Mouse (Mus musculus) urinary bladder, postnatal 4 days (tissue): ENCODE data around the gene Ugcg.

Source experiments
- DNase-seq, 2 experiments: peaks; one replicate each; pipeline ENCODE4 v3.0.0; 2021 to 2022; ENCODE audit warnings: low spot score in 2 of 2

Ugcg gene

DNA sequence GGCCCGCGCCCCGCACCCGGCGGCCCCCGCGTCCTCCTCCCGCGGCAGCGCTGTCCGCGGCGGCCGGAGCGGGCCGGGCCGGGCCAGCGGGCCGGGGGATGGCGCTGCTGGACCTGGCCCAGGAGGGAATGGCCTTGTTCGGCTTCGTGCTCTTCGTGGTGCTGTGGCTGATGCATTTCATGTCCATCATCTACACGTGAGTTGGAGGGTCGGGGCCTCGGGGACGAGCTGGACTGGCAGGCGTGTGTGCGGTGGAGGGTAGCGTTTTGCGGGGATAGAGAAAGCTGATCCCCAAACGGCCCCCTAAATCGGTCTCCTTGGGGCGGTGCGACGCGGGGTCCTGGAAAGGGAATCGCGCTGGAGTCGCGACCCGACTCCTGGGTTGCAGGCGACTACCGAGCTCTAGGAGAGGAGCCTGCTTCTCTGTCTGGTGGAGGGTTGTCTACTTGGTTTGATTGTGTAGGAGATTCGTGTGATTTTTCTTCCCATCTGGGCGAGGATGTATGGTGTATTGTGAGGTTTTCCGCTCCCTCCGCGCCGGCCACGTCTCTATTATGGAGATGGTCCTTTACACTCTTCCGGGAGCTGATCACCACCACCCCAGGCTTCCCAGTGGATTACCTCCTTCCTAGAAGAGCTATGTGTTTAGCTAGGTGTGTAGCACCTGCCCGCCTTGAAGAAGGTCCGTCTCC lies 635 bp downstream of the Ugcg start:
- DNase-seq = no peak

- no peak for DNase-seq
Observed at GRCm38 (mm10) chr4:59190650-59191424, 1.8 kb downstream of the Ugcg start.

DNA sequence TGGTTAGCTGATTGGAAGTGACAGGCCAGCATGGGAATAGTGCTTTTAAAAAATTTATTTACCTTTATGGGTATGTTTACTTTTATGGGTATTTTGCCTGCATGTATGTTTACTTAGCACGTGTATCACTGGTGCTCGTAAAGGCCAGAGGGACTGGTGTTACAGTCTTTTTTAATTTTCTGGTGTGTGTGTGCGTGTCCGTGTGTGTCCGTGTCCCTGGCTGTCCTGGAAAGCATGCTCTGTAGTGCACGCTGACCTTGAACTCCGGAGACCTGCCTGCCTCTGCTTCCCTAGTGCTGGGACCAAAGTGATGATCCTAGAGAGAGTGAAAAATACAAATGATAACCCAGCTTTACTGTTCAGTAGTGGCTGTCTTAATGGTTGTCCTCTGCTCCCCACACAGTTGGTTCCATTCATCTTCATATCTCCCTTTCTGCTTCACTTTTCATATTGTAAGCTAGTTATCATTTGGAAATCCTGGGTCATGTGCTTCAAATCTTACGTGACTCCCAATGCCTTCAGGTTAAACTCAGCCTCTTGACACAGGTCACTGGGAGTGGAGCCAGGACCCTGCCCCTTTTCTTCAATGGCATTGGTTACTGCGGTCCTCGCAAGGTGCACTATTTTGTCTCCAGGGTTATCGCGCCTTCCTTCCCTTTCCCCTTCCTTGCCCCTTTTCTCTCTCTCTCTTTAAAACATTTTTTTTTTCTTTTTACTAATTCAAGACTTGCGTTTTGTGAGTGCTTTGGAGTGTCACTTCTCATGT lies 5.9 kb downstream of the Ugcg start:
- DNase-seq = no peak

DNA sequence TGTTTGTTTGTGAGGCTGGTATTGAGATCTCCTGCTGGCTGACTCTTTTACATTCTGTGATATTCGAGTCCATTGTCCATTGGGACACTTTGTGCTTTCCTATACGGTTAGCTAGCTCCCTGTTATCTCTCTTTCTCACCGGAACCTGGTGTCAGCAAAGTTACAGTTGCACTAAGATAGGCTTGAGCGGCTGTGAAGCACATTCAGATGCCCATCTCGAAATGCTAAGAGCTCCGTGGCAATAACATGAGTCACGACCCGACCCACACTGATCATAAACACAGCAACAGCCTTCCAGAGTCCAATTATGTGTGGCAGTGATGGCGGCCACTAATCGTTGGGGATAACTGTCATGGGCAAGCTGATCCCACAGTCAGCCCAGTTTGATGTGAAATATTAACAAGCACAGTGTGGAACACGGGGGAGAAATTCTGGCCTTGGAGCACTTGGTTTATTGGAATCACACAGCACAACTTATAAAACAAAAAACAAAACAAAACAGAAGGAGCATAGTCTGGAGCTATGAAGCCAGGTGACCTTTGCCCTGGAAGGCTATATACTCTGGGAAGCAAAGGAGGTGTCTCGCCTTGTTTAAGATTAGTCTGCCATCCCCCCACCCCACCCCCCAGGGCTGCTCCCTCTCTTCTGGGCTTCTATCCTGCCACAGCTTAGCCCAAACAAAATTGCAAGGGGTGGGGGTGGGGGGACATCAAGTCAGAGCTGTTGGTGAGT lies 7.5 kb downstream of the Ugcg start:
- DNase-seq = no peak

DNA sequence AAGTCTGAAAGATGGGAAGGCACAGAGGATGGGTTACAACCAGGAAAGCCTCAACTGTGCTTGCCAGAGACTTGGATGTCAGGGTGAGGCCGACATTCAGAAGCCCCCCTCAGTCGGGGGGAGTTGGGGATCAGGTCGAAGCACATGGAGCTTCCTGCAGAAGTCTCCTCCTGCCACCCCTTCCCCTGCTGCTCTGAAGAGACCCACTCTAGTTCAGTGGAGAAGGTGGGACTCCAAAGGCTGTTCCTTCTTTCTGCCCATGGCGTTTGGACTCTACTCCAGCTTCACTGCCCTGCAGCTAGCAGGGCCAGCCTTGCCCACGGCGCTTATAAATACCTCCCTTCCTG lies 8.0 kb downstream of the Ugcg start:
- DNase-seq = no peak

DNA sequence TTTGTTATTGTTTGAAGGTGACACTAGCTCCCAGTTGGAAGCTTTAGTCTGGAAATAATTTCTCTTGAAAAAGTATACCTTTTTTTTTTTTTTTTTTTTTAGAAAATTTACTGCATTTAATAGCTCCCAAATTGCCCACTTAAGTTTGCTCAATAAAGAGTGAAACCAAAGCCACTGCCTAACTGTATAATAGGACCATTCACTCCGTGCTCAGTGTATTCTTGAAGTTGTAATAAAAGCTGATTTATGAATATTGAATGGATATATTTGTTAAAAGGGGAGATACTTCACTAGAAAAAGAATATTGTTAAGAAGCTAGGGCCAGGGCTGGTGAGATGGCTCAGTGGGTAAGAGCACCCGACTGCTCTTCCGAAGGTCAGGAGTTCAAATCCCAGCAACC lies 8.4 kb downstream of the Ugcg start:
- DNase-seq = no peak

GRCm38 (mm10) chr4:59199341-59199740 lies 10.3 kb downstream of the Ugcg start:
- DNase-seq = peak in 1 of 2 experiments; percentile 32

GRCm38 (mm10) chr4:59199805-59200204 lies 10.7 kb downstream of the Ugcg start:
- no peak for DNase-seq

DNA sequence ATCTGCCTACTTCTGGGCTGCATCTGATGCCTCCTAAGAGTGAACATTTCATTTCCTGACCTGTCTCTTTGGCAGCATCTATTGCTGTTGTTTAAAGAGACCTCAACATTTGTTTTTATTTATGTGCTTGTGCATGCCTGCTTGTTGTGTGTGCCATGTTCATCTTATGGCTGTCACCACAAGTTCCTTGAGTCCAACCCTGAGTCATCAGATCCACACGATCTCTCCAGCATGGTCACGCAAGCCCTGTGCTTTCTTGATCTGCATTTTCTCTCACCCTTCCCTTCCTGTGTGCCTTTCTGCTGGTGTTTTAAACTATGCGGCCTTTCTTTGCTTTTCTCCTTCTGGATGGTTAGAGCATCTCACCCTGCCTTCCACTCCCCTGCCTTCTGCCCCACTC lies 11.6 kb downstream of the Ugcg start:
- DNase-seq = no peak

DNA sequence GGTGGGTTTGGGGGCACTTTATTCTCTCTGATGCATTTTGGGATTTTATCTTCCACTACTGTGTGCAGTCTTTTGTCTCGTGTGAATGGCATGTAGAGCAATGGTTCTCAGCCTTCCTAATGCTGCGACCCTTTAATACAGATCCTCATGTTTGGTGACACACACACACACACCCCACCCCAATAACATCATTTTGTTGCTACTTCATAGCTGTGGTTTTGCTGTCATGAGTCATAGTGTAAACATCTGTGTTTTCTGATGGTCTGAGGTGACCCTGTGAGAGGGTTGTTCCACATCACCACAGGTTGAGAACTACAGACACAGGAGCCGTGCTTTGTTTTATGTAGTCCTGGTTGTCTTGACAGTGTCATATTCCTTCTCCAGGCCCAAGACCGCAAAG lies 15.6 kb downstream of the Ugcg start:
- no peak for DNase-seq

- DNase-seq = no peak
Observed at GRCm38 (mm10) chr4:59205758-59206340, 16.8 kb downstream of the Ugcg start.

- no peak for DNase-seq
Observed at GRCm38 (mm10) chr4:59206600-59206999, 17.5 kb downstream of the Ugcg start.

DNA sequence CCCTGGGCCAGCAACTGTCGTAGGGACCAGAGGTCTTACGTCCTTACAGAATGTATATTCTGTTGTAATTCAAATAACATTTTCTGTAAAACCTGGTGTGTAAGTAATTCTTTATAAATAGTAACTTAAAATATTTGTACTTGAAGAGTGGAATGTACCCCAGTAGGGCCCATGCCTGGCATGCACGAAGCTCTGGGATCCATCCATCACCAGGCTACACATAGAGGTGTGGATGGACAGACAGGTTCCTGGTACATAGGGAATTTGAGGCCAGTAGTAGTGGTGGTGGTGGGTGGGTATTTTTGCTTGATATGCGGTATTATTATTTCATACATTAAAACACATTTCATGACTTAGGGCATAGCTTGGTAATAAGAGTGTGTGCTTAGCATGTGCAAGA lies 19.6 kb downstream of the Ugcg start:
- DNase-seq = no peak

- no peak for DNase-seq
Observed at GRCm38 (mm10) chr4:59211181-59211580, 22.1 kb downstream of the Ugcg start.

- no peak for DNase-seq
Observed at GRCm38 (mm10) chr4:59213833-59214232, 24.8 kb downstream of the Ugcg start.

DNA sequence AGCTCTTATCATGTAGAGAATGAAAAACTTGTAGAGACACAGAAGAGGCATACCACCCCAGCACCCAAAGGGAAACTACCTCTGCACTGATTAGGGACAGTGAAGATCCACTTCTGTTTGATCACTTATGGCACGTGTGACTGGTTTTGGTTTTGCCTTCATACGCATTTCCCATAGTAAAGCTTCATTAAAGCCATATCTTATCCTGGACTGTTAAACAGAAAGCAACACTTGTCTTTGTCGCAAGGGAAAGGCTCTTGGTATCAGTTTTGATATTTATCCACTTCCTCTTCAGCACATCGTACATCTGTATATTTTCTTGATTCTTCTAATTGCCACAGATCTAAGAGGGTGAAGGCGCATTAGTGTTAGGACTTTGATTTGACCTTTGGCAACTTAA lies 25.6 kb downstream of the Ugcg start:
- no peak for DNase-seq

GRCm38 (mm10) chr4:59215585-59215984 lies 26.5 kb downstream of the Ugcg start:
- no peak for DNase-seq

- no peak for DNase-seq
Observed at GRCm38 (mm10) chr4:59217101-59217500, 28.0 kb downstream of the Ugcg start.

GRCm38 (mm10) chr4:59218154-59218553 lies 29.1 kb downstream of the Ugcg start:
- no peak for DNase-seq

- no peak for DNase-seq
Observed at GRCm38 (mm10) chr4:59222226-59222625, 33.2 kb downstream of the Ugcg start.

- no peak for DNase-seq
Observed at GRCm38 (mm10) chr4:59223055-59223615, 34.1 kb downstream of the Ugcg start.
